Mouse (Mus musculus): ENCODE measurements around the gene Ptpn11. TPM values are rescaled to one million over a fixed set of nuclear protein-coding genes. Genes with fewer than 3 reads are reported as not detected.

The Ptpn11 gene
- polyA plus RNA-seq, 1 experiment from 2014 or later = 10.6 TPM

DNA sequence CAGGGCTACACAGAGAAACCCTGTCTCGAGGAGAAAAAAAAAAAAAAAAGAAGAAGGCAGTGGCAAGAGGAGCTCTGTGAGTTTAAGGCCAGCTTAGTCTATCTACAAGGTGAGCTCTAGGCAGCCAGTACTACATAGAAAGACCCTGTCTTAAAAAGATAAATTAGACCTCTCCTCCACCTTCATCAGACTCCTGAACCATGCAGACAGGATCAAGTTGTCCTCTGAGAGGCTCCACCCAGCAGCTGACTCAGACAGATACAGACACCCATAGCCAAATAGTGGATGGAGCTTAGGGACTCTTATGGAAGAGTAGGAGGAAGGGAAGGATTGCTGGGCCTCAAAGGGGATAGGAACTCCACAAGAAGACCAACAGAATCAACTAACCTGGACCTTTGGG, 3.0 kb upstream of the Ptpn11 start:
- 14% methylated on average over 1 of the region's 1 CpGs for WGBS (ENCODE audit: insufficient replicate concordance)
- peaks cover 32% of the 10 kb centered on the region for H3K4me1 ChIP-seq (ENCODE audit: insufficient read depth)
- ATAC-seq = no peak

DNA sequence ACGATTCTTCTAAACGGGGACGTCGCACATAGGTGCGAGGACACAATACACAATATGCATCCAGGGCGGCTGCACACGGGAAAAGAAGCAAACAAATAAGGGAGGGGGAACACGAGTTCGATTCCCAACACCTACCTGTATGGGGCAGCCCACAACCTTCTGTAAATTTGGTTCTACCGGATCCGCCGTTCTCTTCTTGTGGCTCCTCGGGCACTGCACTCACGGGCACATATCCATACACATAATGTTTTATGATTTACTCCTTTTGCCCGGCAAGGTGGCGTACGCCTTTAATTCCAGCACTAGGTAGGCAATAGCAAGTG, 348 bp upstream of the Ptpn11 start:
- Histone ChIP-seq H3K9ac (replicated peaks) (peak overlapping the region; percentile 98), H3K4me2 (ENCODE audit: low read depth, low read length) (peak overlapping the region; percentile 81), H3K4me3 (ENCODE audit: low read depth, low read length) (peak overlapping the region; percentile 88), H3K27ac (ENCODE audit: low read depth) (peak overlapping the region; percentile 78), H3K36me3 (replicated peaks; ENCODE audit: insufficient read depth, low read length) (no peaks in the 10 kb centered on the region), H3K9me3 (ENCODE audit: low read length) (no peaks in the 10 kb centered on the region), H3K27me3 (ENCODE audit: insufficient read depth, low read length) (no peaks in the 10 kb centered on the region), H3K4me1 (ENCODE audit: insufficient read depth) (peaks cover 27% of the 10 kb centered on the region)
- 9% methylated on average over 17 of the region's 17 CpGs for WGBS (ENCODE audit: insufficient replicate concordance)
- DNase-seq = no peak
- peak; percentile 29 for ATAC-seq
- TF ChIP-seq EP300 (IDR thresholded peaks at IDR 0.05; ENCODE audit: low read depth) (no peak), CTCF (IDR thresholded peaks at IDR 0.05; ENCODE audit: low read depth) (no peak)

More for the DNA sequence above, 3.0 kb upstream of the Ptpn11 start:
- H3K27me3 ChIP-seq (ENCODE audit: insufficient read depth, low read length) = no peaks in the 10 kb centered on the region
- 0 out of 2 replicates have a peak, but pooled peaks have one; percentile 48 for TF ChIP-seq EP300 (IDR thresholded peaks at IDR 0.05; ENCODE audit: low read depth)
- TF ChIP-seq CTCF (IDR thresholded peaks at IDR 0.05; ENCODE audit: low read depth) = no peak
- no peaks in the 10 kb centered on the region for H3K9me3 ChIP-seq (ENCODE audit: low read length)
- H3K4me3 ChIP-seq (ENCODE audit: low read depth, low read length) = no peak overlapping the region
- no peak for DNase-seq
- peak overlapping the region; percentile 17 for H3K27ac ChIP-seq (ENCODE audit: low read depth)
- H3K36me3 ChIP-seq (replicated peaks; ENCODE audit: insufficient read depth, low read length) = no peaks in the 10 kb centered on the region
- H3K4me2 ChIP-seq (ENCODE audit: low read depth, low read length) = no peak overlapping the region
- no peak overlapping the region for H3K9ac ChIP-seq (replicated peaks)

DNA sequence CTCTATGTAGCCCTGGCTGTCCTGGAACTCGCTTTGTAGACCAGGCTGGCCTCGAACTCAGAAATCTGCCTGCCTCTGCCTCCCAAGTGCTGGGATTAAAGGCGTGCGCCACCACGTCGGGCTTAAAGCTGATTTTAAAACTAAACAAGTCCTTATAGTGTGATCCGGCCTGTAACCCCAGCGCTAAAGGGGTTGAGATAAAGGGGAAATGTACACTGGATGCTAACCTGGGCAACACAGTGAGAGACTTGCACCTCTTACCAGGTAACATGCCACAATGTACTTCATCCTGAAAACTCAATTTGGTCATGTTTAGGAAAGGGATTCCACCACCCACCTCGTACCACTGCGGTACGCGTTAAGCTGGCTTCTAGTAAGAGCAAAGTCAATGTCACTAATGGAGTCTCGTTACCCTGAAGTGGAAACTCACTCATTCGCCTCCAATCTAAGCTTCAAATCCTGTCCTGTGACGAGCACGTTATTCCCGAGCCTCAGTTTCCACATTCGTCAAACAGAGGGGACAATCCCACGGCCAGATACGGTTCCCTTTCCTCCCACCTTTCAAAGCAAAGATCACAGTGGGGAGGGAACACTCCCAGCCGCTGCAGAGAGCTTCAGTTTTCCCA, 874 bp downstream of the Ptpn11 start:
- no peaks in the 10 kb centered on the region for H3K9me3 ChIP-seq (ENCODE audit: low read length)
- no peak for TF ChIP-seq CTCF (IDR thresholded peaks at IDR 0.05; ENCODE audit: low read depth)
- TF ChIP-seq EP300 (IDR thresholded peaks at IDR 0.05; ENCODE audit: low read depth) = no peak
- H3K9ac ChIP-seq (replicated peaks) = peak overlapping the region; percentile 98
- peak overlapping the region; percentile 88 for H3K4me3 ChIP-seq (ENCODE audit: low read depth, low read length)
- H3K36me3 ChIP-seq (replicated peaks; ENCODE audit: insufficient read depth, low read length) = no peaks in the 10 kb centered on the region
- H3K27me3 ChIP-seq (ENCODE audit: insufficient read depth, low read length) = no peaks in the 10 kb centered on the region
- H3K4me1 ChIP-seq (ENCODE audit: insufficient read depth) = peaks cover 34% of the 10 kb centered on the region
- DNase-seq (no peak), ATAC-seq (no peak)
- H3K27ac ChIP-seq (ENCODE audit: low read depth) = peak overlapping the region; percentile 78
- peak overlapping the region; percentile 81 for H3K4me2 ChIP-seq (ENCODE audit: low read depth, low read length)
- 23% methylated on average over 21 of the region's 21 CpGs for WGBS (ENCODE audit: insufficient replicate concordance)

DNA sequence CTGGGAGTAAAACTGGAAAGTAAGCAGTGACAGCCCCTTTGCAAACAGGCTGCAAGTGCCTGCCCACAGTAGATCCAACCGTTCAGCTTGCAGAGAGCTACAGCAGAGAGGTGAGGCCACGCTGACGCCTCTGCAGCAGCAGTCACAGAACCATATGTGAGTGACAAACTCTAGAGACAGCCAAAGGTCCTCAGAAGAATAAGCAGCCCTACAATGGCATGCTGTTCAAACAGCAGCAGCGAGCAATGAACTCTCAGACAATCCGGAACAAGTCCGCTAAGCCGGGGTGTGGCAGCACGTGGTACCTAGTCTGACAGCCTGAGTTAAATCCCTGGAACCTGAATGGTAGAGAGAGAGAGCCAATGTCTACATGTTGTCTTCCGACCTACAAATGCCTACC, 2.0 kb downstream of the Ptpn11 start:
- 70% methylated on average over 9 of the region's 9 CpGs for WGBS (ENCODE audit: insufficient replicate concordance)
- Histone ChIP-seq H3K4me2 (ENCODE audit: low read depth, low read length) (peak overlapping the region; percentile 47), H3K27ac (ENCODE audit: low read depth) (no peak overlapping the region), H3K9me3 (ENCODE audit: low read length) (no peaks in the 10 kb centered on the region), H3K4me1 (ENCODE audit: insufficient read depth) (peaks cover 40% of the 10 kb centered on the region), H3K27me3 (ENCODE audit: insufficient read depth, low read length) (no peaks in the 10 kb centered on the region), H3K9ac (replicated peaks) (0 out of 2 replicates have a peak overlapping the region, but pooled peaks have one; percentile 16), H3K4me3 (ENCODE audit: low read depth, low read length) (no peak overlapping the region), H3K36me3 (replicated peaks; ENCODE audit: insufficient read depth, low read length) (no peaks in the 10 kb centered on the region)
- ATAC-seq (no peak), DNase-seq (no peak)
- TF ChIP-seq CTCF (IDR thresholded peaks at IDR 0.05; ENCODE audit: low read depth) (no peak), EP300 (IDR thresholded peaks at IDR 0.05; ENCODE audit: low read depth) (no peak)

DNA sequence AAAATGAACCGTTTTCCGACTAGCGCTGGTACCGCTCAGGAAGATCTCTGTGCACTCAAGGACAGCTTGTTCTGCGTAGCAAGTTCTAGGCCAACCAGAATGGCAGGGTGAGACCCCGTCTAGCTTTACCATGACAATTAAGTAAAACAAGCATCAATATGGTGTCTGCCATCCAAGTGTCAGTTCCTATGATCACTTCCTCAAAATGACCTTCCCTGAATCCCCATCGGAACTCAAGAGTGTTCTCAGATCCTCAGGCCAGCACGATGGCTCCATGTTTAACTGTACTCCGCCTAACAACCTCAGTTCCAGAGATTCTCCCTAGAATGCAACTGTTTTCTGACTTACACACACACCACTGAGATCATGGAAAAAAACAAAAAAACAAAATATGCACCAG, 2.9 kb downstream of the Ptpn11 start:
- Histone ChIP-seq H3K36me3 (replicated peaks; ENCODE audit: insufficient read depth, low read length) (no peaks in the 10 kb centered on the region), H3K4me2 (ENCODE audit: low read depth, low read length) (no peak overlapping the region), H3K4me1 (ENCODE audit: insufficient read depth) (peaks cover 42% of the 10 kb centered on the region), H3K9ac (replicated peaks) (no peak overlapping the region), H3K27me3 (ENCODE audit: insufficient read depth, low read length) (no peaks in the 10 kb centered on the region), H3K9me3 (ENCODE audit: low read length) (no peaks in the 10 kb centered on the region), H3K4me3 (ENCODE audit: low read depth, low read length) (no peak overlapping the region), H3K27ac (ENCODE audit: low read depth) (no peak overlapping the region)
- 82% methylated on average over 9 of the region's 9 CpGs for WGBS (ENCODE audit: insufficient replicate concordance)
- ATAC-seq (no peak), DNase-seq (no peak)
- TF ChIP-seq EP300 (IDR thresholded peaks at IDR 0.05; ENCODE audit: low read depth) (no peak), CTCF (IDR thresholded peaks at IDR 0.05; ENCODE audit: low read depth) (no peak)

DNA sequence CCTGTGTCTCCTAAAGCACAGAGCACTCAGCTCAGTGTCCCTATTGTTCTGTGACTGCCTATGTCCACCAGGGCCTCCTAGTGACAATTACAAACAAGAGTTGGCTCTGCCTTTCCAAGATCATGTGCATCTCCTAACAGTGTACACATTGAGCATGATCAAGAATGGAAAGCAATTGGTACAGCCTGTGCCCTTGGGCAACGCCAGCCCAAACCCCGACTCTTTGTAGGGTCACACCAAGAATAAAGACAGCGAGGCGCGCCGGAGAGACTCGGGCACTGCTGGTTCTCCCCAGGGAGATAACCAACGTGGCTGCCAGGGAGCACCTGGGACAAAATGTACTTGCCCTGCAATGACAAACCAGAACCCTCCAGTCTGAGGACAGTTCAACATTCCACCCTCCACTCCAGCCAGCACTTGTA, 3.6 kb downstream of the Ptpn11 start:
- H3K27ac ChIP-seq (ENCODE audit: low read depth) = no peak overlapping the region
- H3K9ac ChIP-seq (replicated peaks) = no peak overlapping the region
- DNase-seq (no peak), ATAC-seq (no peak)
- H3K4me2 ChIP-seq (ENCODE audit: low read depth, low read length) = no peak overlapping the region
- H3K4me1 ChIP-seq (ENCODE audit: insufficient read depth) = peaks cover 42% of the 10 kb centered on the region
- no peak for TF ChIP-seq EP300 (IDR thresholded peaks at IDR 0.05; ENCODE audit: low read depth)
- TF ChIP-seq CTCF (IDR thresholded peaks at IDR 0.05; ENCODE audit: low read depth) = no peak
- no peaks in the 10 kb centered on the region for H3K27me3 ChIP-seq (ENCODE audit: insufficient read depth, low read length)
- no peaks in the 10 kb centered on the region for H3K36me3 ChIP-seq (replicated peaks; ENCODE audit: insufficient read depth, low read length)
- H3K4me3 ChIP-seq (ENCODE audit: low read depth, low read length) = no peak overlapping the region
- no peaks in the 10 kb centered on the region for H3K9me3 ChIP-seq (ENCODE audit: low read length)
- 82% methylated on average over 8 of the region's 8 CpGs for WGBS (ENCODE audit: insufficient replicate concordance)
